Mouse (Mus musculus): ENCODE measurements at regions not wholly inside any gene's neighbourhood (a gene's known extent, or its start where the extent isn't known, plus 50 kb on each side); places are given as distances from the start of the nearest gene placed in this dataset.

GRCm38 (mm10) chr13:56354630-56355029, 58.3 kb upstream of the Cxcl14 start:
- Histone ChIP-seq H3K9me3 (replicated peaks; ENCODE audit: control insufficient read depth, low read length) (no peaks in the 10 kb centered on the region), H3K4me2 (ENCODE audit: low read depth, low read length) (no peak overlapping the region), H3K27ac (ENCODE audit: low read depth) (no peak overlapping the region), H3K9ac (replicated peaks; ENCODE audit: low read depth, low read length) (no peak overlapping the region), H3K36me3 (replicated peaks; ENCODE audit: control insufficient read depth, insufficient read depth, low read length) (no peaks in the 10 kb centered on the region), H3K4me3 (ENCODE audit: low read depth, low read length) (no peak overlapping the region), H3K27me3 (ENCODE audit: control insufficient read depth, insufficient read depth, low read length) (no peaks in the 10 kb centered on the region), H3K4me1 (ENCODE audit: control insufficient read depth, insufficient read depth) (no peaks in the 10 kb centered on the region)
- DNase-seq (ENCODE audit: low spot score) = no peak
- no peak for ATAC-seq (ENCODE audit: insufficient read depth, low read depth)
- 93% methylated on average over 1 of the region's 1 CpGs for WGBS
- no peak for TF ChIP-seq CTCF (IDR thresholded peaks at IDR 0.05; ENCODE audit: low read depth)
- no peak for TF ChIP-seq EP300 (IDR thresholded peaks at IDR 0.05; ENCODE audit: low read depth)

DNA sequence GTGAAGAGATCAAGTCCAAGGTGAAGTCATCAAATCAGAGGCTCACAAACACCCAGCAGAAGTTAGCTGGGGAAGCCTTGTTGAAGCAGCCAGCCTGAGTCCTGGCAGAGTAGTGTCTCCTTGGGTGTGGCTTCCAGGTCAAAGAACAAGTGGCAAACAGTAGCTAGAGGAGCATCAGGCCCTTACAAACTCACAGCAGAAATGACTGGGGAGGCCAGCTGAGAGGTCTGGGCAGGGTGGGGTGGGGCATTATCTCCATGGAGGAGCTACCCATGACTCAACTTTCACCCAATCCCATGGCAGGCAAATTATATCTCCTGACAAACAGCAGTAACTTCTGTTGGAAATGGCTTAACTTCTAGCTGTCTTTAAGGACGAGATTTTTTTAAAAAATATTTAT, 60.6 kb upstream of the Cxcl14 start:
- TF ChIP-seq CTCF (IDR thresholded peaks at IDR 0.05; ENCODE audit: low read depth) = no peak
- TF ChIP-seq EP300 (IDR thresholded peaks at IDR 0.05; ENCODE audit: low read depth) = no peak
- no peak for ATAC-seq (ENCODE audit: insufficient read depth, low read depth)
- no peak overlapping the region for H3K4me3 ChIP-seq (ENCODE audit: low read depth, low read length)
- H3K36me3 ChIP-seq (replicated peaks; ENCODE audit: control insufficient read depth, insufficient read depth, low read length) = no peaks in the 10 kb centered on the region
- H3K27ac ChIP-seq (ENCODE audit: low read depth) = no peak overlapping the region
- DNase-seq (ENCODE audit: low spot score) = no peak
- no peaks in the 10 kb centered on the region for H3K4me1 ChIP-seq (ENCODE audit: control insufficient read depth, insufficient read depth)
- no peaks in the 10 kb centered on the region for H3K9me3 ChIP-seq (replicated peaks; ENCODE audit: control insufficient read depth, low read length)
- no peaks in the 10 kb centered on the region for H3K27me3 ChIP-seq (ENCODE audit: control insufficient read depth, insufficient read depth, low read length)
- H3K4me2 ChIP-seq (ENCODE audit: low read depth, low read length) = no peak overlapping the region
- WGBS = 48% methylated on average over 1 of the region's 1 CpGs
- H3K9ac ChIP-seq (replicated peaks; ENCODE audit: low read depth, low read length) = no peak overlapping the region

- Histone ChIP-seq H3K4me3 (ENCODE audit: low read depth, low read length) (no peak overlapping the region), H3K4me2 (ENCODE audit: low read depth, low read length) (no peak overlapping the region)
- 74% methylated on average over 3 of the region's 3 CpGs for WGBS
These were observed 61.6 kb upstream of the Cxcl14 start for GRCm38 (mm10) chr13:56357955-56358354.

DNA sequence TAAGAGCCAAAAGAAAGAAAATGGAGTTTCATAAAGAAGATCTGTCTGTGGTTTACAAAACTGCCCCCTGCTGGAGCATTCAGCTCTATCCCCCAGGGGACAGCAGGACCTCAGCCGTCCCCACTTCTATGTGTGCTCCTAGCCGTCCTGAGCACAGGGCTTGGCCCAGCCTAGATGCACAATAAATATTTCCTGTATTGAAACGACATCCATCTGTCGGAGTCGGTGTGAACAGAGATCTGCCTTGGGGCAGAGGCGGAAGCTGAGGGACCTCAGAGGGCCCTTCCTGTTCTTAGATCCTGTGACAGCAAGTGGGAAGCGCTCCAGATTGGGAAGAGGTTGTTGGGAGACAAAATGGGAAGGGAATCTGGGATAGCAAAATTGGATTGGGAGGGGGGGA, 62.5 kb upstream of the Cxcl14 start:
- no peak for DNase-seq (ENCODE audit: low spot score)
- Histone ChIP-seq H3K27me3 (ENCODE audit: control insufficient read depth, insufficient read depth, low read length) (no peaks in the 10 kb centered on the region), H3K9ac (replicated peaks; ENCODE audit: low read depth, low read length) (no peak overlapping the region), H3K27ac (ENCODE audit: low read depth) (no peak overlapping the region), H3K4me2 (ENCODE audit: low read depth, low read length) (no peak overlapping the region), H3K9me3 (replicated peaks; ENCODE audit: control insufficient read depth, low read length) (no peaks in the 10 kb centered on the region), H3K4me3 (ENCODE audit: low read depth, low read length) (no peak overlapping the region), H3K36me3 (replicated peaks; ENCODE audit: control insufficient read depth, insufficient read depth, low read length) (no peaks in the 10 kb centered on the region), H3K4me1 (ENCODE audit: control insufficient read depth, insufficient read depth) (no peaks in the 10 kb centered on the region)
- 59% methylated on average over 7 of the region's 7 CpGs for WGBS
- ATAC-seq (ENCODE audit: insufficient read depth, low read depth) = no peak
- no peak for TF ChIP-seq CTCF (IDR thresholded peaks at IDR 0.05; ENCODE audit: low read depth)
- TF ChIP-seq EP300 (IDR thresholded peaks at IDR 0.05; ENCODE audit: low read depth) = no peak

More at GRCm38 (mm10) chr13:56357955-56358354, 61.6 kb upstream of the Cxcl14 start:
- H3K4me1 ChIP-seq (ENCODE audit: control insufficient read depth, insufficient read depth) = no peaks in the 10 kb centered on the region
- no peaks in the 10 kb centered on the region for H3K9me3 ChIP-seq (replicated peaks; ENCODE audit: control insufficient read depth, low read length)
- TF ChIP-seq CTCF (IDR thresholded peaks at IDR 0.05; ENCODE audit: low read depth) (no peak), EP300 (IDR thresholded peaks at IDR 0.05; ENCODE audit: low read depth) (no peak)
- no peaks in the 10 kb centered on the region for H3K27me3 ChIP-seq (ENCODE audit: control insufficient read depth, insufficient read depth, low read length)
- DNase-seq (ENCODE audit: low spot score) (no peak), ATAC-seq (ENCODE audit: insufficient read depth, low read depth) (no peak)
- H3K9ac ChIP-seq (replicated peaks; ENCODE audit: low read depth, low read length) = no peak overlapping the region
- H3K36me3 ChIP-seq (replicated peaks; ENCODE audit: control insufficient read depth, insufficient read depth, low read length) = no peaks in the 10 kb centered on the region
- H3K27ac ChIP-seq (ENCODE audit: low read depth) = no peak overlapping the region

DNA sequence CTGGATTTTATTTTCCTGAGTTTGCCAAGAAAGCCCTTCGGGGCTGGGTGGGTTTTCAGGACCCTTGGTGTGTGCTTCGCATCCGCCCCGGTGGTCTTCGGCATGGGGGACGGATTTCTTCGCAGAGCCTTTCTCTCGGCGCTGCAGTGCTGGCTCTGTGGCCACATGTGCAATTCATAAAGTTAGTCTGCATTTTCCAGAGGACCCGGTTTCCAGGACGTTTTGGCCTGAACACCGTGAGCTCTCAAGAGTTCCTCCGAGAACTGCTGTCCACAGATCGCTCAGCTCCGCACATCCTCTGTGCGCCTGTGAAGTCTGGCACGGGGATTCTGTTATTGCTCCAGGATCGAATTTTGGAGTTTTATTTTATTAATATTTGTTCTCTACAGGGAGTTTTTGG, 63.2 kb upstream of the Cxcl14 start:
- DNase-seq (ENCODE audit: low spot score) (no peak), ATAC-seq (ENCODE audit: insufficient read depth, low read depth) (no peak)
- H3K9ac ChIP-seq (replicated peaks; ENCODE audit: low read depth, low read length) = no peak overlapping the region
- no peaks in the 10 kb centered on the region for H3K36me3 ChIP-seq (replicated peaks; ENCODE audit: control insufficient read depth, insufficient read depth, low read length)
- no peaks in the 10 kb centered on the region for H3K9me3 ChIP-seq (replicated peaks; ENCODE audit: control insufficient read depth, low read length)
- H3K4me2 ChIP-seq (ENCODE audit: low read depth, low read length) = no peak overlapping the region
- no peaks in the 10 kb centered on the region for H3K4me1 ChIP-seq (ENCODE audit: control insufficient read depth, insufficient read depth)
- no peak overlapping the region for H3K27ac ChIP-seq (ENCODE audit: low read depth)
- WGBS = 84% methylated on average over 18 of the region's 18 CpGs
- H3K4me3 ChIP-seq (ENCODE audit: low read depth, low read length) = no peak overlapping the region
- no peaks in the 10 kb centered on the region for H3K27me3 ChIP-seq (ENCODE audit: control insufficient read depth, insufficient read depth, low read length)
- no peak for TF ChIP-seq EP300 (IDR thresholded peaks at IDR 0.05; ENCODE audit: low read depth)
- no peak for TF ChIP-seq CTCF (IDR thresholded peaks at IDR 0.05; ENCODE audit: low read depth)

DNA sequence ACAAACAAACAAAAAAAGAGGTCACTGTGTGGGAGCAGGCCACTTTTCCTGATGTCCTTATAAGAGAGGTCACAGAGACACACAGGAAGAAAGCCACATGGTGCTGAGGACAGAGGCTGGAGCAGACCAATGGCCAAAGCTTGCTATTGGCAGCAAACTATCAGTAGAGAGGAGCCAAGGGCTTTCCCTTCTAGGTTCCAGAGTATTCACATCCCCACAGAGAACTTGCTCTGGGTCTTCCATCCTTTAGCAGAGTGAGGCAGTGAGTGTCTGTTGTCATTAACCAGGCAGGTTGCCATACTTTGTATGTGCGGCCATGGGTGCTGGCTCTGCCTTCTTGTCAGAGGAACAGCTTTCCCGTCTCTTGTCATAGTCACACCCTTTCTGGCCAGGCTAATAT, 64.5 kb upstream of the Cxcl14 start:
- DNase-seq (ENCODE audit: low spot score) (no peak), ATAC-seq (ENCODE audit: insufficient read depth, low read depth) (no peak)
- Histone ChIP-seq H3K4me2 (ENCODE audit: low read depth, low read length) (no peak overlapping the region), H3K36me3 (replicated peaks; ENCODE audit: control insufficient read depth, insufficient read depth, low read length) (no peaks in the 10 kb centered on the region), H3K9me3 (replicated peaks; ENCODE audit: control insufficient read depth, low read length) (no peaks in the 10 kb centered on the region), H3K27me3 (ENCODE audit: control insufficient read depth, insufficient read depth, low read length) (no peaks in the 10 kb centered on the region), H3K4me3 (ENCODE audit: low read depth, low read length) (no peak overlapping the region), H3K4me1 (ENCODE audit: control insufficient read depth, insufficient read depth) (no peaks in the 10 kb centered on the region), H3K9ac (replicated peaks; ENCODE audit: low read depth, low read length) (no peak overlapping the region), H3K27ac (ENCODE audit: low read depth) (no peak overlapping the region)
- WGBS = 64% methylated on average over 2 of the region's 2 CpGs
- TF ChIP-seq CTCF (IDR thresholded peaks at IDR 0.05; ENCODE audit: low read depth) (no peak), EP300 (IDR thresholded peaks at IDR 0.05; ENCODE audit: low read depth) (no peak)

Measured in heart, postnatal 0 days (tissue).